Mouse (Mus musculus): ENCODE measurements around the gene Id2.

Id2 gene

GRCm38 (mm10) chr12:25097052-25097209 is at the start of gene Id2:
Gene Id2 (minus strand): TSS chr12:25097140.
- DNase-seq (ENCODE audit: low read depth, low spot score): no peak

- DNase-seq (ENCODE audit: low read depth, low spot score): no peak
These were observed 48.4 kb upstream of the Id2 start for GRCm38 (mm10) chr12:25145344-25145698.

- DNase-seq (ENCODE audit: low read depth, low spot score): no peak
These were observed 47.8 kb upstream of the Id2 start for GRCm38 (mm10) chr12:25144591-25145343.

GRCm38 (mm10) chr12:25143492-25143891 is 46.6 kb upstream of the Id2 start:
- no peak for DNase-seq (ENCODE audit: low read depth, low spot score)

GRCm38 (mm10) chr12:25142251-25142650 is 45.3 kb upstream of the Id2 start:
- DNase-seq (ENCODE audit: low read depth, low spot score): no peak

GRCm38 (mm10) chr12:25141311-25141710 is 44.4 kb upstream of the Id2 start:
- DNase-seq (ENCODE audit: low read depth, low spot score): no peak

GRCm38 (mm10) chr12:25140115-25140514 is 43.2 kb upstream of the Id2 start:
- DNase-seq (ENCODE audit: low read depth, low spot score): no peak

- DNase-seq (ENCODE audit: low read depth, low spot score): no peak
These were observed 41.7 kb upstream of the Id2 start for GRCm38 (mm10) chr12:25138616-25139015.

- no peak for DNase-seq (ENCODE audit: low read depth, low spot score)
These were observed 35.1 kb upstream of the Id2 start for GRCm38 (mm10) chr12:25132046-25132445.

GRCm38 (mm10) chr12:25127629-25128028 is 30.7 kb upstream of the Id2 start:
- DNase-seq (ENCODE audit: low read depth, low spot score): no peak

GRCm38 (mm10) chr12:25126228-25126627 is 29.3 kb upstream of the Id2 start:
- no peak for DNase-seq (ENCODE audit: low read depth, low spot score)

GRCm38 (mm10) chr12:25125239-25125776 is 28.4 kb upstream of the Id2 start:
- no peak for DNase-seq (ENCODE audit: low read depth, low spot score)

GRCm38 (mm10) chr12:25124431-25125238 is 27.7 kb upstream of the Id2 start:
- no peak for DNase-seq (ENCODE audit: low read depth, low spot score)

- DNase-seq (ENCODE audit: low read depth, low spot score): no peak
These were observed 23.8 kb upstream of the Id2 start for GRCm38 (mm10) chr12:25120753-25121152.

GRCm38 (mm10) chr12:25119278-25119677 is 22.3 kb upstream of the Id2 start:
- DNase-seq (ENCODE audit: low read depth, low spot score): no peak

- no peak for DNase-seq (ENCODE audit: low read depth, low spot score)
These were observed 21.0 kb upstream of the Id2 start for GRCm38 (mm10) chr12:25117856-25118511.

GRCm38 (mm10) chr12:25116126-25116525 is 19.2 kb upstream of the Id2 start:
- DNase-seq (ENCODE audit: low read depth, low spot score): no peak

GRCm38 (mm10) chr12:25114426-25114825 is 17.5 kb upstream of the Id2 start:
- DNase-seq (ENCODE audit: low read depth, low spot score): no peak

GRCm38 (mm10) chr12:25113357-25113756 is 16.4 kb upstream of the Id2 start:
- DNase-seq (ENCODE audit: low read depth, low spot score): no peak

- no peak for DNase-seq (ENCODE audit: low read depth, low spot score)
These were observed 15.9 kb upstream of the Id2 start for GRCm38 (mm10) chr12:25112806-25113205.

- DNase-seq (ENCODE audit: low read depth, low spot score): no peak
These were observed 13.7 kb upstream of the Id2 start for GRCm38 (mm10) chr12:25110682-25111078.

GRCm38 (mm10) chr12:25109971-25110681 is 13.2 kb upstream of the Id2 start:
- DNase-seq (ENCODE audit: low read depth, low spot score): no peak
